Mouse (Mus musculus): ENCODE results near the gene Cwf19l1. TPM values are rescaled to one million over a fixed set of nuclear protein-coding genes. Genes with fewer than 3 reads are reported as not detected.

The Cwf19l1 gene
- polyA plus RNA-seq, 1 experiment from 2014 or later = 22.4 TPM

DNA sequence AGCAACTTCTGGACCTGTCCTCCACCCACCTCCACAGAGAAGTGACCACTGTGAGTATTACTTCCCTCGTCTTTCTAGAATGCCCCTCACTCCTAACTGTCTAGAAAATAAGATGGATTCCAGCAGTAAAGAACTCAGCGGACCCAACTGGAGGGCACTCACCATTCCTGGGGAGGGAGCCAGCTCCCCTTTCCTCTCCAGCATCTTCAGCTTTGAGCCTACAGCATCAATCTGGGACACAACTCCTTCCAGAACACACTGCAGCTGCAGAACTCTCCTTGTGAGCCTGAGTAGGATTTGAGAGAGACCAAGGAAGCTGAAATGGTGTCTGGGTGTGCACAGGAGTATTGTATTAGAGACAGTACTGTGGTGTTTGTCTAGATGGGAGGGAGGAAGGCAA lies 13.3 kb upstream of the Cwf19l1 start:
- Histone ChIP-seq H3K4me3 (ENCODE audit: low read depth, low read length) (no peak overlapping the region), H3K27ac (ENCODE audit: low read depth, low read length) (no peak overlapping the region), H3K9ac (ENCODE audit: low read depth, low read length) (no peak overlapping the region), H3K9me3 (replicated peaks; ENCODE audit: control insufficient read depth, low read length) (no peaks in the 10 kb centered on the region), H3K4me2 (no peak overlapping the region), H3K4me1 (ENCODE audit: control insufficient read depth, insufficient read depth, low read length) (peaks cover 5% of the 10 kb centered on the region), H3K36me3 (ENCODE audit: control insufficient read depth, insufficient read depth, low read length) (peaks cover 2% of the 10 kb centered on the region; the same call in 1 of the 2 replicates), H3K27me3 (ENCODE audit: control insufficient read depth, insufficient read depth, low read length) (peaks cover 6% of the 10 kb centered on the region)
- 77% methylated on average over 2 of the region's 2 CpGs for WGBS (ENCODE audit: insufficient replicate concordance)
- ATAC-seq (replicated peaks; ENCODE audit: insufficient number of reproducible peaks, low FRiP score, low TSS enrichment) = no peak

- H3K4me1 ChIP-seq (ENCODE audit: control insufficient read depth, insufficient read depth, low read length) = peaks cover 5% of the 10 kb centered on the region
- peaks cover 6% of the 10 kb centered on the region for H3K27me3 ChIP-seq (ENCODE audit: control insufficient read depth, insufficient read depth, low read length)
- ATAC-seq (replicated peaks; ENCODE audit: insufficient number of reproducible peaks, low FRiP score, low TSS enrichment) = no peak
- 25% methylated on average over 2 of the region's 2 CpGs for WGBS (ENCODE audit: insufficient replicate concordance)
- no peak overlapping the region for H3K4me3 ChIP-seq (ENCODE audit: low read depth, low read length)
- peaks cover 2% of the 10 kb centered on the region; the same call in 1 of the 2 replicates for H3K36me3 ChIP-seq (ENCODE audit: control insufficient read depth, insufficient read depth, low read length)
- H3K27ac ChIP-seq (ENCODE audit: low read depth, low read length) = no peak overlapping the region
- no peak overlapping the region for H3K4me2 ChIP-seq
- H3K9me3 ChIP-seq (replicated peaks; ENCODE audit: control insufficient read depth, low read length) = no peaks in the 10 kb centered on the region
- no peak overlapping the region for H3K9ac ChIP-seq (ENCODE audit: low read depth, low read length)
These were observed 12.7 kb upstream of the Cwf19l1 start for GRCm38 (mm10) chr19:44148345-44148744.

- WGBS (ENCODE audit: insufficient replicate concordance) = 89% methylated on average over 8 of the region's 8 CpGs
- Histone ChIP-seq H3K36me3 (ENCODE audit: control insufficient read depth, insufficient read depth, low read length) (peaks cover 6% of the 10 kb centered on the region), H3K27ac (ENCODE audit: low read depth, low read length) (no peak overlapping the region), H3K9ac (ENCODE audit: low read depth, low read length) (no peak overlapping the region), H3K4me1 (ENCODE audit: control insufficient read depth, insufficient read depth, low read length) (peaks cover 5% of the 10 kb centered on the region), H3K27me3 (ENCODE audit: control insufficient read depth, insufficient read depth, low read length) (peaks cover 3% of the 10 kb centered on the region; the same call in 1 of the 2 replicates), H3K9me3 (replicated peaks; ENCODE audit: control insufficient read depth, low read length) (no peaks in the 10 kb centered on the region), H3K4me3 (ENCODE audit: low read depth, low read length) (no peak overlapping the region), H3K4me2 (no peak overlapping the region)
- no peak for ATAC-seq (replicated peaks; ENCODE audit: insufficient number of reproducible peaks, low FRiP score, low TSS enrichment)
These were observed 11.3 kb upstream of the Cwf19l1 start for GRCm38 (mm10) chr19:44146951-44147350.

GRCm38 (mm10) chr19:44146568-44146879 lies 10.8 kb upstream of the Cwf19l1 start:
- H3K27me3 ChIP-seq (ENCODE audit: control insufficient read depth, insufficient read depth, low read length) = peaks cover 3% of the 10 kb centered on the region; the same call in 1 of the 2 replicates
- H3K4me3 ChIP-seq (ENCODE audit: low read depth, low read length) = peak overlapping the region; percentile 67
- H3K9ac ChIP-seq (ENCODE audit: low read depth, low read length) = peak overlapping the region; percentile 62; the same call in 1 of the 2 replicates
- no peaks in the 10 kb centered on the region for H3K9me3 ChIP-seq (replicated peaks; ENCODE audit: control insufficient read depth, low read length)
- H3K27ac ChIP-seq (ENCODE audit: low read depth, low read length) = no peak overlapping the region
- 60% methylated on average over 9 of the region's 9 CpGs for WGBS (ENCODE audit: insufficient replicate concordance)
- no peak for ATAC-seq (replicated peaks; ENCODE audit: insufficient number of reproducible peaks, low FRiP score, low TSS enrichment)
- H3K4me1 ChIP-seq (ENCODE audit: control insufficient read depth, insufficient read depth, low read length) = peaks cover 5% of the 10 kb centered on the region
- peak overlapping the region; percentile 72 for H3K4me2 ChIP-seq
- peaks cover 9% of the 10 kb centered on the region for H3K36me3 ChIP-seq (ENCODE audit: control insufficient read depth, insufficient read depth, low read length)

DNA sequence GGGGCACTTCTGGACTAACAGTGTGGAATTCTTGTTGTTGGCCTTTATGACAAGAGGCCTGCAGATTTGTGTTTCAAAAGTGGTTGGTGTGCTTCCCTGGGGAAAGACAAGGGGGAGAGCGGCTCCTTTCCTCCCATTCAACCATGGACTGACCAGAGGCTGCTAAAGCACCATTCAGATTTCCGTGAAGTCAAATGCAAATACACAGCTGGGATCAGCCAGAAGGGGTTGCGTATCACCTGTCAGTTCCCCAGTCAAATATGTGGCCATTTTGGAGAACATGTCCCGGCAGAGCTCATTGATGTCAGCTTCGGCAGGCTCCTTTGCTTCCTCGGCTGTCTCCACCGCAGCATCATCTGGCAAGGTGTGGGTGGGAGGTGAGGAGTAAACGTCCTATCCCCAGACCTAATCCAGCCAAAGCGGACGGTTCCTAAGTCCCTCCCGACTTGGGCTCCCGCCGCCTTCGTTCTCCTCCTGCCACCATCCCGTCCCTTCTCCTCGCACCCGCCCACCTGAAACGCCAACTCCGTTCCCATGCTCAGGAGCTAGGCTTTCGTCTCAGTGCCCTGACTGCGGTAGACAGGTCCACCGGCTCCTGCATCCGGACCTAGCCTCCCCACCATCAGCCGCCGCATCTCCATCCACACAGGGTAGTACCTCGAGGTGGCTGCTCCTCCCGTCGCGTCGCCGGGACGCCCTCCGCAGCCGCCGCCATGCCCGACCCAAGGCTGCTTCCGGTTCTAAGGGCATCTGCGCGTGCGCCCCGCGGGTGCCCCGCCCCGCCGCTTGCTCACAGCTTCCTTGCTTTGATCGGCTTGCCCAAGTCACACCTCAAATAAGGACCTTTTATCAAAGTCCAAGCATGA lies 10.3 kb upstream of the Cwf19l1 start, which contains the start of gene Bloc1s2:
Bloc1s2 (minus strand) TSS at position 745 of the 866 bp plus-strand sequence.
- Histone ChIP-seq H3K4me3 (ENCODE audit: low read depth, low read length) (peak within 1 kb of the TSS; percentile 67), H3K4me2 (peak within 1 kb of the TSS; percentile 72), H3K9ac (ENCODE audit: low read depth, low read length) (peak within 1 kb of the TSS; percentile 73), H3K27ac (ENCODE audit: low read depth, low read length) (no peak within 1 kb of the TSS), H3K4me1 (ENCODE audit: control insufficient read depth, insufficient read depth, low read length) (peaks cover 5% of the 10 kb centered on the region), H3K36me3 (ENCODE audit: control insufficient read depth, insufficient read depth, low read length) (peaks cover 12% of the 10 kb centered on the region), H3K27me3 (ENCODE audit: control insufficient read depth, insufficient read depth, low read length) (peaks cover 3% of the 10 kb centered on the region; the same call in 1 of the 2 replicates), H3K9me3 (replicated peaks; ENCODE audit: control insufficient read depth, low read length) (no peaks in the 10 kb centered on the region)
- 5% methylated on average over 46 of the region's 46 CpGs for WGBS (ENCODE audit: insufficient replicate concordance)
- peak; percentile 71 for ATAC-seq (replicated peaks; ENCODE audit: insufficient number of reproducible peaks, low FRiP score, low TSS enrichment)

GRCm38 (mm10) chr19:44144366-44144765 lies 8.7 kb upstream of the Cwf19l1 start:
- Histone ChIP-seq H3K4me2 (no peak overlapping the region), H3K9me3 (replicated peaks; ENCODE audit: control insufficient read depth, low read length) (no peaks in the 10 kb centered on the region), H3K4me3 (ENCODE audit: low read depth, low read length) (no peak overlapping the region), H3K9ac (ENCODE audit: low read depth, low read length) (no peak overlapping the region), H3K27ac (ENCODE audit: low read depth, low read length) (no peak overlapping the region), H3K4me1 (ENCODE audit: control insufficient read depth, insufficient read depth, low read length) (peaks cover 5% of the 10 kb centered on the region), H3K27me3 (ENCODE audit: control insufficient read depth, insufficient read depth, low read length) (peaks cover 3% of the 10 kb centered on the region; the same call in 1 of the 2 replicates), H3K36me3 (ENCODE audit: control insufficient read depth, insufficient read depth, low read length) (peaks cover 16% of the 10 kb centered on the region)
- WGBS (ENCODE audit: insufficient replicate concordance) = 83% methylated on average over 9 of the region's 9 CpGs
- ATAC-seq (replicated peaks; ENCODE audit: insufficient number of reproducible peaks, low FRiP score, low TSS enrichment) = no peak

GRCm38 (mm10) chr19:44135960-44136485 lies 347 bp upstream of the Cwf19l1 start:
- Histone ChIP-seq H3K4me3 (ENCODE audit: low read depth, low read length) (peak overlapping the region; percentile 53), H3K4me2 (peak overlapping the region; percentile 62), H3K9me3 (replicated peaks; ENCODE audit: control insufficient read depth, low read length) (no peaks in the 10 kb centered on the region), H3K4me1 (ENCODE audit: control insufficient read depth, insufficient read depth, low read length) (peaks cover 6% of the 10 kb centered on the region), H3K36me3 (ENCODE audit: control insufficient read depth, insufficient read depth, low read length) (peaks cover 13% of the 10 kb centered on the region; the same call in 1 of the 2 replicates), H3K9ac (ENCODE audit: low read depth, low read length) (0 out of 2 replicates have a peak overlapping the region, but pooled peaks have one; percentile 56), H3K27ac (ENCODE audit: low read depth, low read length) (no peak overlapping the region), H3K27me3 (ENCODE audit: control insufficient read depth, insufficient read depth, low read length) (no peaks in the 10 kb centered on the region)
- no peak for ATAC-seq (replicated peaks; ENCODE audit: insufficient number of reproducible peaks, low FRiP score, low TSS enrichment)
- WGBS (ENCODE audit: insufficient replicate concordance) = 28% methylated on average over 7 of the region's 7 CpGs

DNA sequence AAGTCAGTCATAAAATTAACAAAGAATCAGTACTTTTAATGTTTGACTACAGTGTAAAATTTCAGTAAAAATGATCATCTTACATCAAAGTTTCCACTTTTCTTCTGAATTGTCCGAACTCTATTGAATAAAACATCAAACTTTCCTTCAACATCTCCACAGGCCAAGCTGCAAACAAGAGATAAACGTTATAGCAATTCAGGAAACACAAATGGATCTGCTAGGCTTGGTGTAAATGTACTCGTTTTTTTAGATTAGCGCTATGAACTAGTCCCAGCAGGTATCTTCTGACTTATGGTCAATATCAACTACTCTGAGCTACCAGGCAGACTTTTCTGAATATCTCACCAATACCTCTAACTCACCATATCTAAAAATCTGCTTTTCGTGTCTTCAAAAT lies 2.8 kb downstream of the Cwf19l1 start:
- Histone ChIP-seq H3K4me3 (ENCODE audit: low read depth, low read length) (no peak overlapping the region), H3K4me2 (no peak overlapping the region), H3K36me3 (ENCODE audit: control insufficient read depth, insufficient read depth, low read length) (0 out of 2 replicates have a peak, but pooled peaks cover 6% of the 10 kb centered on the region), H3K27me3 (ENCODE audit: control insufficient read depth, insufficient read depth, low read length) (no peaks in the 10 kb centered on the region), H3K27ac (ENCODE audit: low read depth, low read length) (no peak overlapping the region), H3K9me3 (replicated peaks; ENCODE audit: control insufficient read depth, low read length) (no peaks in the 10 kb centered on the region), H3K9ac (ENCODE audit: low read depth, low read length) (no peak overlapping the region), H3K4me1 (ENCODE audit: control insufficient read depth, insufficient read depth, low read length) (peaks cover 6% of the 10 kb centered on the region)
- no peak for ATAC-seq (replicated peaks; ENCODE audit: insufficient number of reproducible peaks, low FRiP score, low TSS enrichment)
- 88% methylated on average over 5 of the region's 5 CpGs for WGBS (ENCODE audit: insufficient replicate concordance)

All from heart, embryonic 11.5 days (tissue).